Mouse (Mus musculus) kidney, adult 2 months (tissue): ENCODE measurements around the gene Plin2.
"Not testable (repeated sequence)": the region's sequence is repeated elsewhere in the genome, so short reads cannot be mapped to it uniquely, and the experiment has no call there.

Experiments used
- CTCF ChIP-seq: fragments of 200-500 bp; conservative IDR thresholded peaks from 2 replicates; pipeline ENCODE4 v1.5.1; 2011; ENCODE audit warnings: low read depth, mild to moderate bottlenecking, control low read depth, low read length, moderate library complexity, mixed read lengths; ENCODE audit not compliant: insufficient read depth, insufficient read length
- POLR2A ChIP-seq: fragments of 200-500 bp; IDR thresholded peaks from one replicate; pipeline ENCODE4 v1.6.1; 2011; ENCODE audit warnings: low read depth, low read length, control low read depth

- TF ChIP-seq CTCF, POLR2A: not testable (repeated sequence)
These were observed 13.4 kb downstream of the Plin2 start for GRCm38 (mm10) chr4:86656410-86656809.
